Mouse (Mus musculus) embryonic facial prominence, embryonic 13.5 days (tissue): ENCODE results near the gene Fbln5. TPM values are rescaled to one million over a fixed set of nuclear protein-coding genes. Genes with fewer than 3 reads are reported as not detected.

Source experiments
- ATAC-seq: fragments of 200-750 bp; cut with Nextera tagmentation; 2 replicates; pipeline ENCODE4 v1.8.0; 2017; ENCODE audit warnings: low read depth; ENCODE audit not compliant: insufficient number of reproducible peaks, insufficient read depth, low FRiP score, low TSS enrichment
- H3K27ac ChIP-seq: fragments of 300-500 bp; sonication (generic); 2 replicates; pipeline ENCODE4 v1.5.1; 2015; ENCODE audit warnings: moderate library complexity, mild to moderate bottlenecking, inconsistent platforms
- H3K27me3 ChIP-seq: fragments of 300-500 bp; sonication (generic); 2 replicates; pipeline ENCODE4 v1.6.1; 2015; ENCODE audit warnings: mild to moderate bottlenecking, inconsistent platforms
- H3K36me3 ChIP-seq: fragments of 300-500 bp; sonication (generic); 2 replicates; pipeline ENCODE4 v1.6.1; 2015; ENCODE audit warnings: mild to moderate bottlenecking, inconsistent platforms
- H3K4me1 ChIP-seq: fragments of 300-500 bp; sonication (generic); 2 replicates; pipeline ENCODE4 v1.6.1; 2015; ENCODE audit warnings: inconsistent platforms
- H3K4me2 ChIP-seq: fragments of 300-500 bp; sonication (generic); 2 replicates; pipeline ENCODE4 v1.6.1; 2015; ENCODE audit warnings: moderate library complexity, mild to moderate bottlenecking, inconsistent platforms
- H3K4me3 ChIP-seq: fragments of 300-500 bp; sonication (generic); 2 replicates; pipeline ENCODE4 v1.5.1; 2015; ENCODE audit warnings: mild to moderate bottlenecking, inconsistent platforms
- H3K9ac ChIP-seq: fragments of 300-500 bp; sonication (generic); 2 replicates; pipeline ENCODE4 v1.6.1; 2015; ENCODE audit warnings: mild to moderate bottlenecking, inconsistent platforms
- H3K9me3 ChIP-seq: fragments of 300-500 bp; sonication (generic); 2 replicates; pipeline ENCODE4 v1.6.1; 2016; ENCODE audit warnings: inconsistent platforms
- WGBS: fragments of 180-500 bp; shearing (Covaris S2); methylation state at CpG from one replicate; pipeline ENCODE4 v1.1.7; 2015; ENCODE audit warnings: mixed read lengths; 5-methylcytosine and 5-hydroxymethylcytosine counted together
- polyA plus RNA-seq: library from polyadenylated mRNA; unstranded; fragments of >200 nt; fragmentation: Nextera tagmentation; extraction: Ambion mirVana; gene quantifications from 2 replicates; pipeline ENCODE4 v1.2.1, GENCODE M21; 2015

Fbln5 gene
- polyA plus RNA-seq, 1 experiment from 2014 or later, result 91.8 TPM

GRCm38 (mm10) chr12:101776383-101776782, 42.5 kb downstream of the Fbln5 start:
- no peak for ATAC-seq
- 84% methylated on average over 5 of the region's 5 CpGs for WGBS
- Histone ChIP-seq H3K4me3 (no peak overlapping the region), H3K27ac (no peak overlapping the region), H3K4me1 (no peaks in the 10 kb centered on the region), H3K9ac (no peak overlapping the region), H3K36me3 (no peaks in the 10 kb centered on the region), H3K27me3 (no peaks in the 10 kb centered on the region), H3K9me3 (no peaks in the 10 kb centered on the region), H3K4me2 (no peak overlapping the region)

GRCm38 (mm10) chr12:101774116-101774515, 44.7 kb downstream of the Fbln5 start:
- H3K36me3 ChIP-seq, result no peaks in the 10 kb centered on the region
- H3K4me2 ChIP-seq, result no peak overlapping the region
- no peaks in the 10 kb centered on the region for H3K27me3 ChIP-seq
- 48% methylated on average over 4 of the region's 4 CpGs for WGBS
- no peak overlapping the region for H3K27ac ChIP-seq
- H3K4me1 ChIP-seq, result no peaks in the 10 kb centered on the region
- no peak overlapping the region for H3K4me3 ChIP-seq
- no peak overlapping the region for H3K9ac ChIP-seq
- H3K9me3 ChIP-seq, result no peaks in the 10 kb centered on the region
- ATAC-seq, result no peak

DNA sequence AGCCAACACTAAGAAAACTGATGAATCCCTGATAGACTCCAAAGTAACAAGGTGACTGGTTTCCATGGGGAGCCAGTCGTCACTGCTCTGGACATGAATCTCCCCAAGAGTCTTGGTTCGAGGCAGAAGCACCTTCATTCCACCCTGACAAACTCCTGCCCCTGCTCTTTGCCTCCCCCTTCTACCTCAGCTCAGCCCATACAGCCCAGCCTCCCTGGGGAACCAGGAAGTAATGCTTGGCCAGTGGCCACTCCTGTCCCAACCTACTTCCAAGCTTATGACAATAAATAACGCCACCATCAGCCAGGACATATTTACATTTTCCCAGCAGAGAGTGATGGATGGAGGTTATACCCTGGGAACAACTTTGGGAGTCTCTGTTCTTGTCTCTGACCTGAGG, 45.9 kb downstream of the Fbln5 start:
- Histone ChIP-seq H3K27ac (no peak overlapping the region), H3K36me3 (peaks cover 4% of the 10 kb centered on the region; the same call in 1 of the 2 replicates), H3K4me1 (no peaks in the 10 kb centered on the region), H3K9ac (no peak overlapping the region), H3K4me3 (no peak overlapping the region), H3K4me2 (no peak overlapping the region), H3K9me3 (no peaks in the 10 kb centered on the region), H3K27me3 (no peaks in the 10 kb centered on the region)
- 76% methylated on average over 3 of the region's 3 CpGs for WGBS
- no peak for ATAC-seq

DNA sequence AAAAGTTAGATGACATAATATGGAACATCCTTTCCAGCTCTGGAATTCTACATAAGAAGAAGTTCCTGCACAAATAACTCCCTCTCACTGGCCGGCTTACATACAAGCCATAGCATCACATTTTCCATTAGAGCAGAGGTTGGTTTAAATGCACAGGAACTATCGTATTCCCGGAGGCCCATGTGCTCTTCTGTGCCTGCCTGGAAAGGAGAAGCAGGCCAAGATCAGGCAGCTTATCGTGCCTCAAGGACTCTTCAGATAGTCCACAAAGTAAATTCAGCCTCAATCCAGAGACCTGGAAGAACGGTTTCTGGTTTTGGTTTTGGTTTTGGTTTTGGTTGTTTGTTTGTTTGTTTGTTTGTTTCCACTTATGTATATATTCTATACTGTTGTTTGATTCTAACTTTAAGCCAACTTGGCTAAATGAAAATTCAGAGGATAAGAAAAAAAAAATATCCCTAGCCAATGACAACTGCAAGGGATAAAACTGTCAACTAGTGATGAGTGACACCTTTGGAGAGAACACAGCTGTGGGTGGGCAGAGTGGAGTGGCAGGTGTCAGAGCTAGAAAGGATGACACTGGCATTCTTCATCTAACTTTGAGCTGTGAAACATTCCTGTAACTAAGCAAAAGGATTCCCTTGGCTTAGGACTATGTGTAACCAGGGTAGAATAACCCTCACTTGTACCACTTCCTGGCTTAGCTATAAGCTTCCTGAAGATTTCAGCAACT, 48.4 kb downstream of the Fbln5 start:
- Histone ChIP-seq H3K4me1 (peaks cover 9% of the 10 kb centered on the region; the same call in 1 of the 2 replicates), H3K27me3 (no peaks in the 10 kb centered on the region), H3K9me3 (no peaks in the 10 kb centered on the region), H3K36me3 (peaks cover 11% of the 10 kb centered on the region; the same call in 1 of the 2 replicates), H3K4me2 (no peak overlapping the region), H3K4me3 (no peak overlapping the region), H3K27ac (no peak overlapping the region), H3K9ac (no peak overlapping the region)
- ATAC-seq, result no peak
- 82% methylated on average over 5 of the region's 5 CpGs for WGBS

DNA sequence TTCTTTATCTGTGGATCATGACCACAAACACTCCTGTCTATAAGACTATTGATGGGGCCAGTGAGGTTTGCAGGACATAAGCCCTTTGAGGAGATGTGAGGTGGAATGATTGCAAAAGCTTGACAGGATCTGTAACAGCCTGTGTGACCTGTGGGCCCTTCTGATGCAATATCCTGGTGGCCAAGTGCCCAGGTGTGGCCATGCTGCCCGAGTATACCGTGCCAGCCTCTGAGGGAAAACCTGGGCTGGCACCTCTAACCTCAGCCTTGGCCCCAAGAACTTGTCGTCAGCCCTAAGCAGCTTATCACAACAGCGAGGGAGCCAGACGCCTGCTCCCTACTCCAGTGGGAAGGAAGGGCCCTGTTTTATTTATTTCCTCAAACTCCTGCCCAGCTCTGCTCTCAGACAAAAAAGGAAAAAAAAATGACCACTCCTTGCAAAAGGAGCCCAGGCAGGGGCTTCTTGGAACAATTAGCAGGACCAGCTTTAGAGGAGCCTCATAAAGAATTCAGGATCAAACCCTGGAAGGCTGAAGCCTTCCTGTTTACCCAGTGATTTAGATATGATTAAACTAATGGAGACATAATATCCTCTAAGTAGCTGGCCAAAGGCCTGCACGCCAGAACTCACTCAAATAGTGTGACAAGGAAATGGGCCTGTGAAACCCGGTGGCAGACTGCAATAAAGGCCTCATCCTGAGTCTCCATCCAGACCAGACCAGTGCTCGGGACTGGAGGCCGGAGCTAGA, 51.4 kb downstream of the Fbln5 start:
- Histone ChIP-seq H3K27ac (peak overlapping the region; percentile 28; the same call in 1 of the 2 replicates), H3K9me3 (no peaks in the 10 kb centered on the region), H3K9ac (no peak overlapping the region), H3K27me3 (no peaks in the 10 kb centered on the region), H3K36me3 (peaks cover 11% of the 10 kb centered on the region; the same call in 1 of the 2 replicates), H3K4me3 (no peak overlapping the region), H3K4me2 (no peak overlapping the region), H3K4me1 (peaks cover 20% of the 10 kb centered on the region)
- 66% methylated on average over 9 of the region's 9 CpGs for WGBS
- ATAC-seq, result 0 out of 2 replicates have a peak, but pooled peaks have one; percentile 37

- Histone ChIP-seq H3K9ac (no peak overlapping the region), H3K4me3 (no peak overlapping the region), H3K27me3 (no peaks in the 10 kb centered on the region), H3K9me3 (no peaks in the 10 kb centered on the region), H3K4me2 (no peak overlapping the region), H3K36me3 (peaks cover 16% of the 10 kb centered on the region), H3K27ac (peak overlapping the region; percentile 44; the same call in 1 of the 2 replicates), H3K4me1 (peaks cover 20% of the 10 kb centered on the region)
- WGBS, result 64% methylated on average over 3 of the region's 3 CpGs
- ATAC-seq, result peak; percentile 29; the same call in 1 of the 2 replicates
These were observed 52.5 kb downstream of the Fbln5 start for GRCm38 (mm10) chr12:101766228-101766852.

DNA sequence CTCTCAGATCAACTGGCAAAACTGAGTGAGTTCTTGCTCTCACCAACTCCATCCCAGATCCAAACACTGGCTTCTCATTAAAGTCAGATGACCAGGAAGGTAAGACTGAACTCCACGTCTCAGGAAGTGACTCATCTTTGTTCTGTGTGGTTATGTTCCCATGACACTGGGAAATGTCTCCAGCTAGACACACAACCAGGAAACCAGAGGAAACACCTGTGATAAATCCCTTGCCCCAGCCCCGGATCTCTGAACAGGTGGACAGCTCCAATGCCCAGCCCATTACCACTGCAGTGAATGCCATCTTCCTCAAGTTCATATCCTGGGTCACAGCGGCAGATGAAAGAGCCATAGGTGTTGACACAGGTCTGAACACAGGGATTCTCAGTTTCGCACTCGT, 54.0 kb downstream of the Fbln5 start:
- no peak overlapping the region for H3K4me3 ChIP-seq
- H3K27ac ChIP-seq, result no peak overlapping the region
- no peaks in the 10 kb centered on the region for H3K27me3 ChIP-seq
- no peak for ATAC-seq
- peaks cover 22% of the 10 kb centered on the region for H3K36me3 ChIP-seq
- H3K9ac ChIP-seq, result no peak overlapping the region
- no peak overlapping the region for H3K4me2 ChIP-seq
- WGBS, result 81% methylated on average over 5 of the region's 5 CpGs
- peaks cover 20% of the 10 kb centered on the region for H3K4me1 ChIP-seq
- no peaks in the 10 kb centered on the region for H3K9me3 ChIP-seq

DNA sequence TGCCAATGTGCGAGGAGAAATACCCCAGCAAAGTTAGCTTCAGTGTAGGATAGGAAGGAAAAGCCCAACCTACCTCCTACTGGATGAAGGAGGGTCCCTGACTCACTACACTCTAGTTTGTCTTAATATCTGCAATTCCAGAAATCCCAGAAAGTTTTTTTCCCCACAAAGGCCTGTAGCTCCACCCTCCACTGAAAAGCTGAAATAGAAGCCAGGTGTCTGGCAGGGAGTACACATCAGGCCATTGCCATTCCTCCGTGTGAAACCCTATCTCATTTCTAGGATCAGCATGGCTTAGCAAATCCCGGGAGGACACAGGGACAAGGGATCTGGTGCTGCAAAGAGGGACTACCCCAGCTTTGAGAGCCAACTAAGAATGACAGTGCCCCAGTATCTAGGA, 55.8 kb downstream of the Fbln5 start:
- Histone ChIP-seq H3K9me3 (no peaks in the 10 kb centered on the region), H3K4me3 (no peak overlapping the region), H3K9ac (no peak overlapping the region), H3K27me3 (no peaks in the 10 kb centered on the region), H3K4me1 (peaks cover 20% of the 10 kb centered on the region), H3K4me2 (no peak overlapping the region), H3K36me3 (peaks cover 18% of the 10 kb centered on the region), H3K27ac (peak overlapping the region; percentile 34; the same call in 1 of the 2 replicates)
- 33% methylated on average over 3 of the region's 3 CpGs for WGBS
- ATAC-seq, result no peak

- Histone ChIP-seq H3K27ac (no peak overlapping the region), H3K9ac (no peak overlapping the region), H3K4me2 (no peak overlapping the region), H3K36me3 (peaks cover 18% of the 10 kb centered on the region), H3K4me1 (peaks cover 20% of the 10 kb centered on the region), H3K27me3 (no peaks in the 10 kb centered on the region), H3K9me3 (no peaks in the 10 kb centered on the region), H3K4me3 (no peak overlapping the region)
- WGBS, result 91% methylated on average over 5 of the region's 5 CpGs
- ATAC-seq, result no peak
These were observed 56.8 kb downstream of the Fbln5 start for GRCm38 (mm10) chr12:101762054-101762453.

DNA sequence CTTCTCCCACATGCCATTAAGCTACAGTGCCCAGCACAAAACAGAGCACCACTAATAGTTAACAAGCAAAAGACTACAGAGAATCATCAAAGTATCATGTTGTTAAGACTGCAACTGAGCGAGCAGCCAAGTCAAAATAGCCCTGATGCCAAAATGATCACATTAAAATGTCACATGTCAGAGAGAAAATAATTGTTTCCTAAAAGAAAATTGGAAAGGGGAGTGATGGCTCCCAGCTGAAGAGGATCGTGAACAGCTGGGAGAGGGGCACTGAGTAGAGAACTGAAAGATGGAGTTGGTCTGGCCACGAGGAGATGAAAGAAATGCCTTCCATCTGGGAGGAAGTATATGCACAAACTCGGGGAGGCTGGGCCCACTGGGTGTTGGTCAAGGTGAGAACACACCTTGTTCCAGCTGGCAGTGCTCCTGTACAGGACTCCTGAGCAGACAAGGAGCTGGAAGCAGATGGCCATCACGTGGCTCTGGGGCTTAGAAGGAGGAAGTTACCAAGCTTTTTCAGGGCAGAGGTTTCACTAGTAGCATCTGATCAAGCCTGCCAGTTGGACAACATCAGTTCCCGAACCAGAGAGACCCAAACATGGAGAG, 59.3 kb downstream of the Fbln5 start:
- ATAC-seq, result no peak
- Histone ChIP-seq H3K4me2 (no peak overlapping the region), H3K9ac (no peak overlapping the region), H3K9me3 (no peaks in the 10 kb centered on the region), H3K27ac (no peak overlapping the region), H3K36me3 (peaks cover 32% of the 10 kb centered on the region), H3K4me1 (peaks cover 11% of the 10 kb centered on the region), H3K27me3 (no peaks in the 10 kb centered on the region), H3K4me3 (no peak overlapping the region)
- 55% methylated on average over 6 of the region's 6 CpGs for WGBS

DNA sequence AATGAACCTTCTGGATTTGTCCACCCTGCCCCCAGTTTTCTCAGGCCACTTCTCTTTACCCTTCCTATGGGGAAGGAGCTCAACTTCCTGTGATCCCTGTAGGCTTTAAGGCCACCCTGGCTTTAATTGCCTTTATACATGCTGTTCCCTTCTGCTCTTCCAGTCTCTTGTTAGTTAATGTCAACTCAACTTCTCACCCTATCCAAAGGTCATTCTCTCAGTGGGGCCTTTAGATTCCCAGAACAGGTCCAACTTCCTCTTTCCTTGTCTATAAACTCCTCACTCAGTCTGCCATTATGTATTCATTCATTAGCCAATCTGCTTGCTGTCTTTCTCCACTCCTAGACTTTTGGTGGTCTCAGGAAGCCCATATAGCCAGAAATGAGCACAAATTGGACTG, 60.2 kb downstream of the Fbln5 start:
- no peak overlapping the region for H3K4me3 ChIP-seq
- H3K9me3 ChIP-seq, result no peaks in the 10 kb centered on the region
- H3K36me3 ChIP-seq, result peaks cover 37% of the 10 kb centered on the region
- no peak overlapping the region for H3K9ac ChIP-seq
- no peaks in the 10 kb centered on the region for H3K27me3 ChIP-seq
- no peak overlapping the region for H3K4me2 ChIP-seq
- no peak overlapping the region for H3K27ac ChIP-seq
- H3K4me1 ChIP-seq, result peaks cover 10% of the 10 kb centered on the region
- no peak for ATAC-seq
